Mouse (Mus musculus) layer of hippocampus, adult 9-10 months (tissue): ENCODE data around the gene Emc8.

ENCODE experiments used
- DNase-seq: peaks from one replicate; pipeline ENCODE4 v3.0.0; 2022; ENCODE audit warnings: low spot score

Emc8 gene

GRCm38 (mm10) chr8:120641245-120641644, 27.1 kb downstream of the Emc8 start:
- no peak for DNase-seq

- DNase-seq: no peak
These were observed 34.0 kb downstream of the Emc8 start for GRCm38 (mm10) chr8:120634329-120634839.

- no peak for DNase-seq
These were observed 34.6 kb downstream of the Emc8 start for GRCm38 (mm10) chr8:120633665-120634271.

- DNase-seq: no peak
These were observed 35.3 kb downstream of the Emc8 start for GRCm38 (mm10) chr8:120632969-120633664.

GRCm38 (mm10) chr8:120631441-120632375, 36.7 kb downstream of the Emc8 start:
- DNase-seq: no peak

- DNase-seq: no peak
These were observed 37.5 kb downstream of the Emc8 start for GRCm38 (mm10) chr8:120630848-120631247.

- DNase-seq: no peak
These were observed 38.3 kb downstream of the Emc8 start for GRCm38 (mm10) chr8:120630031-120630430.

- DNase-seq: no peak
These were observed 41.1 kb downstream of the Emc8 start for GRCm38 (mm10) chr8:120627298-120627697.

- no peak for DNase-seq
These were observed 41.9 kb downstream of the Emc8 start for GRCm38 (mm10) chr8:120626461-120626860.

- DNase-seq: no peak
These were observed 44.8 kb downstream of the Emc8 start for GRCm38 (mm10) chr8:120623608-120624007.

- DNase-seq: no peak
These were observed 46.2 kb downstream of the Emc8 start for GRCm38 (mm10) chr8:120622161-120622560.

GRCm38 (mm10) chr8:120620441-120620840, 47.9 kb downstream of the Emc8 start:
- DNase-seq: no peak

GRCm38 (mm10) chr8:120619235-120620180, 48.9 kb downstream of the Emc8 start:
- DNase-seq: peak; percentile 61

GRCm38 (mm10) chr8:120618110-120618509, 50.3 kb downstream of the Emc8 start:
- peak; percentile 71 for DNase-seq

- no peak for DNase-seq
These were observed 51.4 kb downstream of the Emc8 start for GRCm38 (mm10) chr8:120616663-120617626.

- no peak for DNase-seq
These were observed 53.9 kb downstream of the Emc8 start for GRCm38 (mm10) chr8:120614491-120614890.

GRCm38 (mm10) chr8:120610824-120611223, 57.5 kb downstream of the Emc8 start:
- DNase-seq: no peak

GRCm38 (mm10) chr8:120607885-120608284, 60.5 kb downstream of the Emc8 start:
- DNase-seq: peak; percentile 71

GRCm38 (mm10) chr8:120607460-120607859, 60.9 kb downstream of the Emc8 start:
- no peak for DNase-seq
